Mouse (Mus musculus) embryo, embryonic 11 days (tissue): ENCODE measurements at regions not wholly inside any gene's neighbourhood (a gene's known extent, or its start where the extent isn't known, plus 50 kb on each side); places are given as distances from the start of the nearest gene placed in this dataset.

ENCODE experiments used
- DNase-seq: peaks from one replicate; pipeline ENCODE4 v3.0.0-alpha.2; 2015

DNA sequence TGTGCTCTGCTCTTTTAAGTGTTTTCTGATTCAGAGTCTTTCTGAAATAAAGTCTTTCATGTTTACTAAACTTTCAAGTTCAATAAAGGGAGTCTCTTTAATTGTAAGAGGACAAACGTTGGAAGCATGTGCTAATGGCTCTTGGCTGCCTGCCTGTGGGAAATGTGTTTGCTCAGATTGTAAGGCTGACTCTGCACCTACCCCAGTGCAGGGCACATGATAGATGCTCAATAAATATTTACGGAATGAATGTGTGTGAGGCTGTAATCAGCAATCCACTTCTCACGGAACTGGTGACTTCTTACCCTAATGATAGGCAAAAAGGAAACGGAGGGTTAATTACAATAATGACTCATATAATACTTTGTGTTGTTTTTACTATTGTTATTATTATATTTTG lies 389.0 kb upstream of the Klf4 start:
- DNase-seq = no peak

DNA sequence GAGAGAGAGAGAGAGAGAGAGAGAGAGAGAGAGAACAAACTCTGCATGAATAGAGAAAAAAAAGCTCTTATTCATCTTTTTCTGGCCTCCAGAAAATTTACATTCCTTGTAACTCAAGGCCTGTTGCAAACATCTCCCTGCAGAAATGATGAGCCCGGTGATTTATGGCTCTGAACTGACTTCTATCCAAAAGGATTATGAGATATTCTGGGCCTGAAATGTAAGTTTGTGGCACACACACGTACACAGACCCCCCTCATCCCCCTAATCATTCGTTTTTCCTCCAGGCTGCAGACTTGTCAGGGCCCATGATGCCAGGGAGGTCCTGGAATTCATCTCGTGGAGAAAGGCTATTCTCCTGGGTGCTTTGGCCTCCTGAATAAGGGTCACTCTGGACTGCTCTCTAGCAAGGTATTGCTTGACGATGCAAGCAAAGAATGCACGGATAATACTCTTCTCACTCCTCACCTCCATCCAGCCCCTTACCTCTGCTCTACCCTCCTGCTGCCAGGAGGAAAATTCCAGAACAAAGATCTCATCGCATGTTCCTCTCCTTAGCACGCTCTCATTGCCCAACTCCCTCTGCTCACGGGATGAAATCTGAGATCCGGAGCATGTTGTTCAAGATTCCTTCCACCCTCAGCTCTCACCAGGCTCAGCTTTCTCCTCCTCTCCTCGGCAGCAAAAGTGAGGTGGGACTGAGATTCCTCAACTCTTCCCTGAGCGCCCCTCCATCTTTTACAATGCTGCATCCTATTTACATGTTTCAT lies 362.0 kb upstream of the Klf4 start:
- DNase-seq = no peak

DNA sequence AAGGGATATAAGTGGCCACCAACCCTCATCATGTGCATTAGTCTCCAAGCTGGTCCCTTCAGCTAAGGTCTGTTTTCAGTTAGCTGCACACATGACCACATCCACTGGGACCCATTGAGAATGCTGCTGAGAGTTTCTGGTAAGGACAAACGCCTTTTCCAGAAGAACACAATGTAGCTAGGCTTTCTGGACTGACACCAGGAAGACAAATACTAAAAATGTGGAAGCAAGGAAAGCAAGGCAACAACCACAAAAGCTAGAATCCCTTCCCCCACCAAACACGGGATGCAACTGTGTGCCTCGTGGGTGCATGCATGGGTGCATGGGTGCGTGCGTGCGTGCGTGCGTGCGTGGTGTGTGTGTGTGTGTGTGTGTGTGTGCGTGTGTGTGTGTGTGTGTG lies 359.4 kb upstream of the Klf4 start:
- no peak for DNase-seq

DNA sequence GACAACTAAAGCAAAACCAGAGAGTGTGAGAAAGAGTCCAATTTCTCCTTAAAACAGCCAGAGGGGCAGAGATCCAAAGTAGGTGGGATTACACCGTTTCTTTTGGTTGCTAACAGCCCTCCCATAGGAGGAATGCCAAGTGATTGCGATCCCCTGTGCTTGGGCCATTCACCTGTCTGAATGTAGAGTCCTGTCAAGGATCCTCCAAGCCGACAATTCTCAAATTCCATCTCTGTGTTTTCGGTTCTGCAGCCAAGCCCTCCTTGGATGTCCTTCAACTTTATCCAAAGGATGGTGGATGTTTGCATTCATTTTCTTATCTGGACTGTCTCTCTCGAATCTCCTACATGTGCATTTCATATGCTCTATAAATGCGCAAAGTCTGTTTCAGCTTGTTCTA lies 355.3 kb upstream of the Klf4 start:
- DNase-seq = no peak

DNA sequence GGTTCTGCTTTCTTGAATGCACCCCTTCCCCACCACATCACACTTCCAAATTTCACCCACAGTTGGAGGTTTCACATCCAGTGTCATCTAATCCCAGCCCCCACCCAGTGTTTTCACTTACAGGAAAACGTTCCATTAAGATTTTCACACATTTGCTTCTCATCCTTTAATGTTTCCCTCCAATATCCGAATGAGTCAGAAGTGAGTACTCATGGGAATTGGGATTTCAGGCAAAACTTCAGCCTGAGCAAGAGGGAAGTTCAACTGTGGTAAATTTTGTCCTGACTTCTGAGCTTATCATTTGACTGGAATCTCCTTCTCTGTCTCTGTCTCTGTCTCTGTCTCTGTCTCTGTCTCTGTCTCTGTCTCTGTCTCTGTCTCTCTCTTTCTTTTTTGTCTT lies 350.3 kb upstream of the Klf4 start:
- DNase-seq = no peak

DNA sequence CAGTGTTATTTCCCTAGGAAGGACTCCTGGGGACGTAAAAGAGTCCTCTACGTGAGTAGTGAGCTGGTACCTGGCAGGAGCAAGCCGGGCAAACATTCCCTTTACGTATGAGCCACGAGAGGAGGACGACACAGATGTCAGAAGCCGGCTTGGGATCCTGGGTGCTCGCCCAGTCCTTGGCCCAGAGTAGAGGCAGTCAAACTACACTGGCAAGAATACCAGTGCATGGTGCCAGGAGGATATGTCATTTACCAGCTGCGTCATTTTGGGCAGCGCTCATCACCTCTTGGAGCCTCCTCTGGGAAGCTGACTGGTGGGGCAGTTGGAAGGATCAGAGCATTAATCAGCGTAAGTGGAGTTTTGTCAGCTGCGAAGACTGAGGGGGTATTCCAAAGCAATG lies 343.0 kb upstream of the Klf4 start:
- DNase-seq = no peak

DNA sequence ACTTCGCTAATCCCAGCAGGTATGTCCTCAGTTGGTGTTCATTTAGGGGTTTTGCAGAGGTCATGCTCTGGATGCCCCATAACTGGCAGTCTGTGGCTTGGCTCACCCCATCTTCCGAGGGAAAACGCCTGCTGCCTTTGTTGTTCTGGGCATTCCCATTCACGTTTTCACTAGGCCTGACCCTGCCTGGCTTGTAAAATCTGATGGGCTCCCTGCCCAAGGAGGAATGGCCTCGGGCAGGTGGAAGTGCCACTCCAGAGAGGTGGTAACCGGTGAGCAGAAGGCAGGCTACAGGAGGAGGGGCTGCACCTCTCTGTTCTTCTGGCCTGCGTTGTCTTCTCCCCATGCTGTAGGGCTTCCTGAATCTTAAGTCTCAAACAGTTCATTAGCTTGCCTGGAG lies 342.6 kb upstream of the Klf4 start:
- no peak for DNase-seq

DNA sequence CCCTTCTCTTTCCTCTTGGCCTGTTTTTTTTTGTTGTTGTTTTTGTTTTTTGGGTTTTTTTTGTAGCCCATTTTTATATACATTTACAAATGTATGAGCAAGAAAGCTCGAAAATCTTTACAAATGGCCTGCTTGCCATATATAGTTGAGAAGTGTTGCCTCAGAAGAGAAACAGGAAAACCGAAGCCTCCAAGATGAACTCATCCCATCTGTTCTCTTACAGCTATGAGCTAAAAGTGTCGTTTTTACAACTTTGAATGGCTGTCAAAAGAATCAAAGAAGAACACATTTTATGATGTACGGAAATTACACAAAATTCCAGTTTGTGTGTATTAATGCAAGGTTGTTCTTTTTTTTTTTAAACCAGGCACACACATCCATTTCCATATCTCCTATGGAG lies 342.0 kb upstream of the Klf4 start:
- DNase-seq = no peak

DNA sequence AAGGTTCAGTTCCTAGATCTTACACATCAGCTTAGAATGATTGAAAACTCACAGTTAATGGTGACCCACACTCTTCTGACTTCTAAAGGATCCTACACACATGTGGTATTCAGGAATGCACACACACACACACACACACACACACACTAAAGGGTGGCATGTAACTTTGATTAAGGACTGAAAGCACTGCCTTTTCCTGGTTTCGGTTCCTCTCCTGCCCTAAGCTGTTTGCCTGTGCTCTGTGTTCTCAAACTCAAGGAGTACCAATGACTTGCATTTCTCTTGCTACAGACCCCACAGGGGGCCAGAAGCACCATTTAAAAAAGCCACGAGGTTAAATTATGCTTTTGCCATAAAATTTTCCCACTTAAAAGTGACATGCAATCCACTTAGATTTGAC lies 327.8 kb upstream of the Klf4 start:
- DNase-seq = no peak

DNA sequence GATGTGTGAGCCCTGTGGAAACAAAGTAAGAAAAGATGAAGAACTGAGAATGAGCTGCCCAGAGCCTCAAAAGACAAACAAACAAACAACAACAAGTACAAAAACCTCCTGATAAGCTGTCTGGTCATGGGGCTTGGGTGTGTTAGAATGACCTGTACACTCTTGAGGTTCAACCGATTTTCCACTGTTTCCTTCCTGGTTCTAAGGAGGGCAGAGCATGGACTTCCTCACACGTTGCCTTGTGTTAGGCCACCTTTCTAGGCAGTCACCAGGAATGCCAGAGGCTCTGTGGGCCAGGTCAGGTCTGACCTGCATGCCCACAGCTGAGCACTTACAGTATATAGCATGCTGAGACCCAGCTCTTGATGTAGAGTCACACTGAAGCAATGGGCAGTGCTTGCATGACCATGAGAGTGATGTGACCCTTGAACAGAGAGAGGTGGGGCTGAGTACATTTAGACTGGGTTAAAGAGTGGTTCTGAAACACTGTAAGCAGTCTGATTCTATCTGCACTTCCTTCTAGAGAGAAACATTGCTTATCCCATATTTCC lies 327.0 kb upstream of the Klf4 start:
- no peak for DNase-seq

DNA sequence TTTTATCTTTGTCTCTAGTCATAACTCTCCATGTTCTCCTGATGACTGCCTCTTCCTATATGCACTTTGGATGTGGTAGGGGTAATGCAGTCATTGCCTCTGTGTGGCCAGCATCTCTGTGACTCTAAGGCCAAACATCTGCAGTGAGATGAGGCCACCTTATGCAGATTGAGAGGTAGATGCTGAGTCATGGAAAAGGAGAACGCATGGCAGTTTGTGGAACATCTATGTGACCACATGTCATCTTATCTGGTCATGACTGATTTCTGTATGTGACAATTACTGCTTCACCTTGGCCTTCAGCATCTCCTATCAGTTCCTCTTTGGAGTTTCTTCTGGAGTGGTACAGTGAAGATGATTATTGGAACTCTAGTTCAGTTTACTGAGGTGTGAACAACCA lies 319.2 kb upstream of the Klf4 start:
- DNase-seq = no peak

DNA sequence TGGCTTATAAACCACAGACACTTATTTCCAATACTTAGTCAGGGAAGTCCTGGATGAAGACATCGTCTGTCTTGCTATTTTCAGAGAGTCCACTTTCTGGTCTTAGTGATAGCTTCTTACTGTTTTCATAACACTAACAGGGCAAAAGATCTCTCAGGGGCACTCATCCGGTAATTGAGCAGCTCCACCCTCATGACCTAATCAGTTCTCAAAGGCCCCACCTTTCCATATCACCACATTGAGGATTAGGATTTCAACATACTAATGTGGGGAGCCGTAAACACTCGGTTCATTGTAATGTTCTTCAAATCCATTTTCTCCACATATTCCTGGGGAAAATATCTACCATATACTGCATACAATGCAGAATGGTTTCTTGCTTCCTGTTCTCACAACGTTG lies 318.8 kb upstream of the Klf4 start:
- no peak for DNase-seq

DNA sequence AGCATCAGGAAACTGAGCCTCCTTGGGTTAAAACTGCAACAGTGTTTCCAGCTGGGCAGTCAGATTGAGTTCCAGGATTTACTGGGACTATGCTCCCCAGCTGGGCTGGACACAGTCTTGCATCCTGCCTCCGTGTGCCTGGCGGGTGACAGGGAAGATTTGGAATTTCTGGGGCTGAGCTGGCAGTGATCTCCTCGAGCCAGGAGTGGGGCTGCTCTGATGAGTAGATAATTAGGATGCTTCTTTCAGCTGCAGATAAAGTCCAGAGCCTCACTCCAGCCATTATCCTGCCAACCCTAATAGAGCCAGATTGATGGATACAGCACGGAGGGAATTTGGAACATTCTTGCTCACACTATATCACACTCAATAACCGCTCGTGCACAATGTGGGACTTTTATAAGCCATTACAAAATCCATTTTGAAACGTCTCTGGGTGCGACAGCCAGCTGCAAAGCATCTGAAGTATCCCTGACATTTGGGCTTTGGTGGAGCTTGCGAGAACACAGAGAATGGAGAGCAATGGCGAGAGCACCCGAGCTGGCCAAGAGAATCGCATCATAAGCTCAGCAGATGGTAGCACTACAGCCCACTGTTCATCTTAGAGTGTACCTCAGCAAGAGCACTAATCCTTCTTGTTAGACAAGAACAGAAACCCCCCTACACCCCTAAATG lies 311.6 kb upstream of the Klf4 start:
- peak; percentile 27 for DNase-seq

DNA sequence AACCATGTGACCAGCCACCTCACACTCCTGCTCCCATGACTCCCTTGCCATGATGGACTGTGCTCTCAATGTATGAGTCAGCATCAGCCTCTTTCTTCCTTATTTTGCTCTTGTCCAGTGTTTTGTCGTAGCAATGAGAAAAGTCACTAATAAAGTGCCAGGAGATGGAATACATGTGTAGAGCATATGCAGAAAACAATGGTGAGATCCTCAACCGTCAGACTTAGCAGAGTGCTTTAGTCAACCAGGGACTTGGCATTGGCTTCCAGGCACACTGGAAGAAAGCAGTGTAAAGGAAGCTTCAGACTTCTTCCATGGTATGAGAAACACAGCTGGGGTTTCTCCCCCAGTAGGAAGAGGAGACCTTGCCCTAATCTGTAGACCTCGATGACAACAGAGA lies 306.3 kb upstream of the Klf4 start:
- DNase-seq = no peak

DNA sequence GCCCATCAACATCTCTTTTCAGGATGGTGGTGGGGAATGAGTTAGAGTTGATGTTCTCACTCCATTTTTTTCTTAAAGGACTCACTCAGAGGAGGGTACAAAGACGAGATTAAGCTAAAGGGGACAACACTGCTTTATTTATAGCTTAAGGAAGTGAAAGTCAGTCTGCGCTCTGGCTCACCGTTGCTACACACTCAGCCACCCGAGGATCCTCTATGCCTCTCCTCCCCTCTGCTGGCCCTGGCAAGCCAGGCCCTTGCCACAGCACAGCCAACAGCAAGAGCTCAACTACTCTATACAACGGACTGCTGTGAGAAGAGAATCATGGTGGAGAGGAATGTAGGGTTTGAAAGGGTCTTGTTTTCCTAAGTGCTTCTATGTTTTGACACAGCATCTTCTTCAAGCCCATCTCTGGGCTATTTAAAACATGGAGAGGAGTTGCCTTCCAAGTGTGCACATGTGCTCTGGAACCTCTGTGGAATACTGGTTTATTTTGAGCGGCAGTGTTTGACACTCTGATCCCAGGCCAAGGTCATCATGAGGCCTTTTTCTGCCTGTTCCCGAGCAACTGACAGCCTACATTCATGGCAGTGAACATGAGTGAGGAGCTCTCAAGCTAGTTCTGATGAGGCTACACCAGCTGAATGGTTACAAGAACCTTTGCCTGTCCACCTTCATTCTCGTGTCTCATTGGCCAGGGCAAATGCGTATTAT lies 291.9 kb upstream of the Klf4 start:
- DNase-seq = no peak

DNA sequence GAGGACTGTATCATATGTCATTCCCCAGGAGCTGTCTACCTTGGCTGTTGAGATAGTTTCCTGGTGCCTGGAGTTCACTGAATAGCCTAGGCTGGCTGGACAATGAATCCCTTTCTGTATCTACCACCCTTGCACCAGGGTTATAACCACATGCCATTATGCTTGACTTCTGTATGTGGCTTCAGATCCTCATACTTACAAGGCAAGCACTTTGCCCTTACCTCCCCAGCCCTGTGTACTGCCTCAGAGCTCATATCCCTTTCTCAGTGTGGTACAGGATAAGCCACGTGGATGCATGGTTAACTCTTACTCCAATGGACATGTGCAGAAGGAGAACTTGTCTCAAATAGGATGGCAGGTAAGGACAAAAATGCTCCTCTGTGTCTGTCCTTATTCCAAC lies 291.3 kb upstream of the Klf4 start:
- DNase-seq = no peak

DNA sequence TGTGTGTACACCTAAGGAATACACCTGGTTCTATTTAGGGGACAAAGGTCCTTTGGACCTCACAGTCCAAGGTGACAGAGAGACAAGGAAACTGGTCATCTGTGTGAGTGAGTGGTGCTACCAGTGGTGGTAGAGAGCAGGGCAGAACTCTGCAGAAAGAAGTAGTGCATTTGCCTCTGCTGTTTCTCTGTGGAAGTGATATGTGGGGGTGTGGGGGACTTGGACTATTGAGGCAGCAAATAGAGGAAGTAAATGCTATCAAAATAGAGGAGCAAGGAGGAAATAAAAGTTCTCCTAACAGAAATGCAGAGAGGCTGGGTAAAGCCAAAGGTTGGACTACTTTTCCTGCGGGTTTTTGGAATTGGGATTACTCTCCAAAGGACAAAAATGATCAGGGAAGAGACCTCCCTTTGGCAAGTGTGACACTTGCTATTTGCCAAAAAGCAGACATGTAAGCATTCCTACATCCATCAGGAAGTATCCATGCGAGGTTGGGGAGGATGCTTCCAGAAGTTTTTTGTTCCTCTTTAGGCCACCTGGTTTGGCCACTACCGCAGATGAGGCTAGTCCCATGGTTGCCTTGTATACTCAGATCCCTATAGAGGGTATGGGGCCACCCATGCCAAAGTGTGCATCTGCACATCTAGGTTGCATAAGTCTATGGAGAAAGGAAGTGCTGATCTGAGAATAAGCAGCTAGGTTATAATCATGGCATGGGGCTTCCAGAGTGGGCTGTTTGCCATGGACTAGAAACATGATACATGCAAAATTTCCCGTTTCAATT lies 285.0 kb upstream of the Klf4 start:
- no peak for DNase-seq

DNA sequence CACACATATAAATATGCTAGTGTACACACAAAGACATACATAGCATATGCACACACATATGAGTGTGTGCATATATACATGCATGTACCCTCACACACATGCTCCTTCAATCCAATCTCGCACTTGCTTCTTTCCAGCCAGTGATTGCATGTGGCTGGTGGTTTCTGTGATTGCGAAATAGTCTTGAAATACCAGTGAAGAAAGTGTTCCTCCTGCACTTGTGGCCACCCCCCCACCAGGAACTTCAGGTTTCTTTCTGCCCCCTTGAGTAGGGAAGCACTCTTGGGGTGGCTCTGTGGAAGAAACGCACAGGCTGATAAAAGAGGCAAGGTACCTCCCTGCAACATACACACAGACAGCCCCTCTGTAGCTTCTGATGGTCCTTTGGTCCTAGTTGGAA lies 283.6 kb upstream of the Klf4 start:
- no peak for DNase-seq

DNA sequence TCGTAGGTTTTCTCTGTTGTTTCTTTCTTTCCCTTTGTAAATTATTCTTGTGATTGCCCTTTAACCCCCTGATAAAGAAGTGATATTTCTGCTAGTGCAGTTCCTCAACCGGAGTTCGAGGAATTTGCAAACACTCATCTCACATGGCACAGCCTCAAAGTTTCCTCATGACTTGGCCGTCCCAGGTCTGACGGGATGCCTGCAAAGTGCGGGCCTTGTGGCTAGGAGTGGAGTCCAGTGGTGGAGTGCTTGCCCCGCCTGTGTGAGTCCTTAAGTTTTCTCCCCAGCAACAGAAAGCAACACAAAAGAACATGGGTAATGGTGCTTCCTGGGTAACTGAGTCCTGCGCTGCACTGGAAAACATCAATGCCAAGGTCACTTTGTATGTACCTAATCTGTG lies 280.6 kb upstream of the Klf4 start:
- no peak for DNase-seq

DNA sequence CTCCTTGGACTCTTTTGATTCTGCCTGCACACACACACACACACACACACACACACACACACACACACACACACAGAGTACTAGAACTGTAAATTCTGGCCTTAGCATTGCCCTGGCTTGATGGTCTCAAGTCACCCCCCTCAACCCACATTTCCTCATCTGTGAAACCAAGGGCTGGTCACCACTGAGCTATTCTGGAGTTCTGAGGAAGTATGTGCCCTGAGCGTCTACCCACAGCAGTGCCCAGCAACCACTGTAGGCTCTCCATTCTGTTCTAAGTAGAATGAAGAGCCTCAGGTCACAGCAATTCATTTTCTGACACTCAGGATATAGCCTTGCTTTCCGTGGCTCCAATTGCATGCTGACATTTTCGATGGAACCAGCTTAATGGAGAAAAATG lies 279.4 kb upstream of the Klf4 start:
- DNase-seq = no peak

DNA sequence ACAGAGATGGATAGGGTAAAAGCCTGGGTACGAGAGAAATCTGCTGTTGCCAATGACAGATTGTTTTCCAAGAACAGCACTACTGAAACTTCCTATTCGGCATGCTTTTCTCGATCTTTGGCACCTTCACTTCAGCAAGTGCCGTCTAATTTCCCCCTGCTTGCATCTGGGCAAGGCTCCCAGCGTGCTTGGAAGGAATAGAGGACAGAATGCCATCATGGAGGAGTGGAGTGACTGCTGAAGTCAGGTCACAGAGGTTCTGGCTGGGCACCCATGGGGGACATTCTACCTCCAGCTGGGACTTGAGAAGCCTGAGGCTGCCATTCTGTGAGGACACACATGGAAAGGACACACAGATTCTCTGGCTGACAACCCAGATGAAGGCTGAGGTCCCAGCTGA lies 276.2 kb upstream of the Klf4 start:
- no peak for DNase-seq

DNA sequence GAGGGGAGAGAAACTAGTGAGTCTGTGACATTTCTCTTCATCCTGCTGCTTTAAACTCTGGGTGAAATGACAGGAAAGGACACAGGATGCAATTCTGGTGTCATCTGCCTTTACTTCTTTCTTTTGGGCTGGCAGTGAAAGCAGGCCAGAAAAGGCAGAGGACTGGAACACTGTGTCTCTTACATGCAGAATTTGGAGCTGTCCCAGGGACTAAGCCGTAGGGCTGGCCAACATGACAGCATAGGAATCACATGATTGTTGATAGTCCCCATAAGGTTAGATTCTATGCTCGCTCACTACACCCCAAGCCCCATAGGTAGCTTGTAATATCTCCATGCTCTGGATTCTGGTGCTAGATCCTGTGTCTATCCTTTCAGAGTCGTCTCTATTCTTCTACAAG lies 274.5 kb upstream of the Klf4 start:
- no peak for DNase-seq
